Mouse (Mus musculus) urinary bladder, adult 2 months (tissue): Measurements from ENCODE around the gene Etfdh. TPM values are rescaled to one million over a fixed set of nuclear protein-coding genes. Genes with fewer than 3 reads are reported as not detected.
A peak's percentile ranks its signal among the peaks of the same experiment; 100 is the strongest.

ENCODE experiments used
- DNase-seq: peaks from one replicate; pipeline ENCODE4 v3.0.0; 2022; ENCODE audit warnings: low spot score
- polyA plus RNA-seq: library from polyadenylated mRNA; depleted of rRNA; stranded (reverse); fragments of >200 nt; gene quantifications from 2 replicates; pipeline ENCODE4 v1.2.3, GENCODE M21; 2012; rRNA removed

The Etfdh gene
- polyA plus RNA-seq = 32.6 and 34.3 TPM in 2 replicates

DNA sequence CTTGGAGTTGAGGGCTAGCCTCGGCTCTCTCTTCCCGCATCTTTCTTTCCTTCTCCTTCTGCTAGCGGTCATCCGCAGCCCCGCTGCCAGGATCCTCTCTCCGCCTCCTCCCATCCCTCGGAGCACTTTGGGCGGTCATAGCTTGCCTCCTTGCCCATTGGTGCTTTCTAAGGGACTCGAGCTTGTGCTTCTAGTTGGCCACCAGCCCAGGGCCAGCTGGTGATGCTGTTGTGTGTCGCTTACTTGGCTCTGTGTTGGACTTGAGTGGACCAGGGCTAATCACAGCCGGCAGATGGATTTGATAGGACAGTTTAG is at the start of gene Etfdh:
TSS of gene Etfdh (minus strand) at position 85 of the 315 bp plus-strand sequence.
- DNase-seq = no peak

DNA sequence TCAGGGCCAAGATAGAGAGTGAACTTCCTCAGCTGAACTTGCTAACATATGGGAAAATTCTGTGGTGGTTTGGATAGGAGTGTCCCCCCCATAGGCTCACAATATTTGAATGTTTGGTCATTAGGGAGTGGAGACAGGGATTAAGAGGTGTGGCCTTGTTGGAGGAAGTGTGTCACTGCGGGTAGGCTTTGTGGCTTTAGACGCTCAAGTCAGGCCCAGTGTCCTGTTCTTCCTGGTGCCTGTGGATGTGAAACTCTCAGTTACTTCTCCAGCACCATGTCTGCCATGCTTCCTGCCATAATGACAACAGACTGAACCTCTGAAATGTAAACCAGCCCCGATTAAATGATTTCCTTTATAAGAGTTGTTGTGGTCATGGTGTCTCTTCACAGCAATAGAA is 47.1 kb upstream of the Etfdh start:
- no peak for DNase-seq

GRCm38 (mm10) chr3:79674641-79675040 is 45.3 kb upstream of the Etfdh start:
- no peak for DNase-seq

- no peak for DNase-seq
Observed at GRCm38 (mm10) chr3:79673082-79673481, 43.8 kb upstream of the Etfdh start.

DNA sequence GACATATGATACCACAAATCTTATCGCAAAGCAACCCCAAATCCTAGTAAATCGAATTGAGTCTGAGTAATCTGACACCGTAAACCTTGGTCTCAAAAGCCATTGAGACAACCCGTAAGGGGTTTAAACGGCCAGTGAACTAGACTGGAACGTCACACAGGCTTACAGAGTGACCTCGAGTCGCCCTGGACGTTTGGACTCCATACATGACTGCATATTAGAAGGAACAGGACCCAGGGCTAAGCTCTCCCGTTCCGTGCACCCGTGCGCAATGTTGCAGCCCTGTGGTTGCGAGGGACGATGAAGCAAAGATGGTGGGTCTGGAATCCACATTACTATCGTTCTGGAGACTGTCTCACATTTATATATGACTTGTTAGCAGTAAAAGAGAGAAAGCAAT is 42.9 kb upstream of the Etfdh start:
- DNase-seq = no peak

- no peak for DNase-seq
Observed at GRCm38 (mm10) chr3:79670556-79670955, 41.3 kb upstream of the Etfdh start.

- no peak for DNase-seq
Observed at GRCm38 (mm10) chr3:79664787-79665408, 35.6 kb upstream of the Etfdh start.

DNA sequence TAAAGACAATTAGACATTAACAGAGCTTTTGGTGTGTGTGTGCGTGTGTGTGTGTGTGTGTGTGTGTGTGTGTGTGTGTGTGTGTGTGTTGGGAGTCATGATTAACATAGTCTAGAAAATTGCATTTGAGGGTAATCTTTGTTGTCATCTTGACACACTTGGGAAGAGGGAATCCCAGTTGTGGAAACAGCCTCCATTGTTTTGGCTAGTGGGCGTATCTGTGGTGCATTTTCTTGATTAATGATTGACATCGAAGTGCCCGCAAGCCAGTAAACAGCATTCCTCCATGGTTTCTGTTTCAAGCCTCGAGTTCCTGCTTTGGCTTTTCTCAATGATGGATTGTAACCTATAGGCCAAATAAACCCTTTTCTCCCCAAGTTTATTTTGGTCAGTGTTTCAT is 27.4 kb upstream of the Etfdh start:
- no peak for DNase-seq

- no peak for DNase-seq
Observed at GRCm38 (mm10) chr3:79652129-79652528, 22.8 kb upstream of the Etfdh start.

DNA sequence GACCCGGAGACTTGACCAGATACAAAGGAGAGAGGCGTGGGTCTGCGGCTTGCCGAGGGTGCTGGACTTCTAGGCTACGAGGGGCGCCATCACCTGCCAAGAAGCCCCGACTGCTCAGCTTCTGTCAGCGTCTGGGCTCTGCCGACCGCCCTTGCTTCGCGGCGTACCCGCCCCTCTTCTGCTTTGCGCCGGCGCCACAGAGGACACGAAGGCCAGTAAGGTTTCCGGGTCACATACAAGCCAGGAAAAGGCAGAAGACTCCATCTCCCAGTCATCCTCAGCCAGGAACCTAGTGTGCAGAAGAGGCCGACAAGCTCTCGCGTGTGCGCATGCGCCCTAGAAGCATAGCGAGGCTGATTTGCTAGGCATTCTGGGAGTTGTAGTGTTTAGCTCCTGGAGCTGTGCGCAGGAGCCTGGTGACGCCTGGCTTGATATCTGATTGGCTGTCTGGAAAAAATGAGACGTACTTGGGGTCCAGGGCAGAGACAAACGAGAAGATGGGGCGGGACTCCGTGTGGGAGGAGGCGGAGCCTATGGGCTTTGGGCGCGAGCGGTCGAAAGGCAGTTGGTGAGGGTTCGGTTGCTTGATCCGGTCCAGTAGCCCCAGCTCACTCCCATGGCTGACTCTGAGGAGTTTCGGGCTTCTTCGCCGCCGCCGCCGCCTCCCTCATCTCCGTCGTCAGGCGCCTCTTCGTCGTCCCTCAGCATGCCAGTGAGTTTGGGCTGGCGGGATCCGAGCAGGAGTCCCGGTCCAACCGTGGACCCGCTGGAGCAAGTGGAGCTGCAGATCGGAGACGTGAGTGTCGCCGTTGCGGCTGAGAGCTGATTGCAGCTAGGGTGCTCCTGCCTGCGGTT is 512 bp downstream of the Etfdh start, which contains the start of gene 4930579G24Rik:
TSS of gene 4930579G24Rik (plus strand) at position 519 of the 855 bp plus-strand sequence.
- peak; percentile 80 for DNase-seq

DNA sequence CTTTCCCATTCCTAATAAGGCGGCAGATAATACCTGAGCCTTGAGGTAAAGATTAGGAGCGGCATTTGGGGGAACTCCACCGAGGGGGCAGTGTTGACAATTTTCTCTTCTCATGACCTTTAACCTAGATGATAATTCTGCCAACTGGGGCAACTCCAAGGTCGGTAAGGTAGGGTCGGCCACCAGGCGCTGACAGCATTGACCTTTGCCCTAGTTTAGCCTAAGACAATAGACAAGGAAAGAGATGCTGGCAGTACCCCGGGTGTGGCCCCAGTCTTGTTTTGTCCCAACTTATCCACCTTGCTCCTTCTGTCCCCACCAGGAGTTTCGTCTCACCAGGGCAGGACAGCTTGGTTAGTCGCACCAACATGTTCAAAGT is 1.1 kb downstream of the Etfdh start:
- DNase-seq = no peak

DNA sequence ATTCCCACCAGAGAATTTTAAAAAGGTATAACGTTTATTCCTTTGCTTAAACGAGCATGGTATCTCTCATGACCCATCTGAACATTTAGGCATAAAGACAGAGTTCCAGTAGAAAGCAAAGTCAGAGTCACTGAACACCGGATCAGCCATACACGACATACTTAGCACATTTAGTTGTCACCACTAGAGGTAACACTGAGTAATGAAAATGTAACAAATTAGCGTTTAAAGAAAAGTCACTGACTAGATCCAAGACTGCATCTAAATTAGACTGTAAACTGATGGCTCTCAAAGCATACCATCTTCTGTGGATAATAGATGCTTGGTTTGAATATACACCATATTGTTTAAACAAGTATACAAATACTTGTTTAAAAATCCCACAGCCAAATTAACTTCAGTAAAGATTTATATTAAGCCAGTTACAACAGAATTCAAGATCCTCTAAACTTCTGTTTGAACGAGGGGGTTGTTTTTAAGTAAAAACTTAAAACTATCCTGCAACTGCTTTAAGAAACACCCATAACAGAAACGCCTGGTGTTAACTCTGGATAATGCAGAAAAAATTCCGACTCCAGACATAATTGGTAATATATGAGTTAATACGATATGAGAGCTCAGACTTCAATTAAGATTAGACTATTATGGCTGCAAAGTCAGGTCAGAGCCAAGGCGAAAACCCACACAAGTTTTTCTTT is 1.7 kb downstream of the Etfdh start:
- no peak for DNase-seq

- DNase-seq = no peak
Observed at GRCm38 (mm10) chr3:79609886-79610285, 19.4 kb downstream of the Etfdh start.

DNA sequence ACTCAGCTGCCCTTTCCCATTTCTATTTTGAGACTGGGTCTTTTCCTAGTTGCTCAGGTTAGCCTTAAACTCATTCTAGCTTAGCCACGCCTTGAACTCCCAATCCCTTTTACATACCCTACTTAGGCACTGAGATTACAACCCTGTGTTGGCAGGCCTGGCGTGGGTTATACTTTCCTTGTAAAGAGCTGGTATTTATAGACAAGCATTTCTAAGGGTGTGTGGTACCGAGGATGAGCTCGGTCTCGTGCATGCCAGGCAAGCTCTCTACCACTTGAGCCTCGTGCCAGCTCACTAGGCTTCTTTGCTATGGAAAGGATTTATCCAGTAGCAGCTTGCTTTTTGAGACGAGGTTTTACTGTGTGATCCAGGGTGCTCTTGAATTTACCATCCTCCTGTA is 33.8 kb downstream of the Etfdh start:
- DNase-seq = no peak

- DNase-seq = no peak
Observed at GRCm38 (mm10) chr3:79591793-79592471, 37.4 kb downstream of the Etfdh start.

DNA sequence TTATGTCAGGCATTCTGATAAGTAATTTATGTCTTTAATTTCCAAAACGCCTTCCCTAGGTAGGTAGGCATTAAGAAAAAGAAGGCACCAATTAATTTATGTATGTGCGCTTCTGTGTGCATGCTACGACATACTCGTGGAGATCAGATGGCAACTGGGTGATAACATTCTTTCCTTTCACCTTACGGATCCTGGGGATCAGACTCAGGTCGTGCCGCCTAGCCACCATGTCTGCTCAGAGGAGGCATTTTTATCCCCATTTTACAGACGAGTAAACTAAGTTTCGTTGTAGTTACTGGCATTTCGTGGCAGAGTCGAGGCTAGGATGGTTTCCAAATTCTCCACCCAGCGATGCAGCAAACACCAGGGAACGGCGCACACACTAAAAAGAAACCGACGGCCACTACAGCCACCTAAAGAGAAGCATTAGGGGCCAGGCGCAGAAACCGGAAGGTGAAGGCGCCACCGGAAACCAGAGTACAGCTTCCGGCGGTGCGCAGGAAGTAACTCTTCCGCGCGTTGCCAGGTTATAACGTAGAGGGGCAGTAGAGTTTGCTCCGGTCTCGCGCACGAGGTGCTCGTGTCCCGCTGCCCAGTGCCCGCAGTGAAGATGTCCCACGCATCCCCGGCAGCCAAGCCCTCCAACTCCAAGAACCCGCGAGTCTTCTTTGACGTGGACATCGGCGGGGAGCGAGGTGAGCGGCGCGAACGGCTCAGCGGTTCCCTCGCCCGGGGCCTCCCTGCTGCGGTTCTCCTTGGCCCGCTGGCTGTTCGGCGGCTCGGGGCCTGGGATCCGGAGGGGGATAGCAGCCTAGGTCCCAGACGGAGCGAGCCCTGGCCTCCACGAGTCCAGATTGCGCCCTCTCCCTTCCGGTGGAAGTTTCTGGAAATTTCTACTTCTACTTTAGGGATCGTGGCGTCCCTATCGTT is 38.2 kb downstream of the Etfdh start, which contains the start of gene Ppid:
TSS of gene Ppid (plus strand) at position 480 of the 930 bp plus-strand sequence.
- DNase-seq = peak; percentile 58

DNA sequence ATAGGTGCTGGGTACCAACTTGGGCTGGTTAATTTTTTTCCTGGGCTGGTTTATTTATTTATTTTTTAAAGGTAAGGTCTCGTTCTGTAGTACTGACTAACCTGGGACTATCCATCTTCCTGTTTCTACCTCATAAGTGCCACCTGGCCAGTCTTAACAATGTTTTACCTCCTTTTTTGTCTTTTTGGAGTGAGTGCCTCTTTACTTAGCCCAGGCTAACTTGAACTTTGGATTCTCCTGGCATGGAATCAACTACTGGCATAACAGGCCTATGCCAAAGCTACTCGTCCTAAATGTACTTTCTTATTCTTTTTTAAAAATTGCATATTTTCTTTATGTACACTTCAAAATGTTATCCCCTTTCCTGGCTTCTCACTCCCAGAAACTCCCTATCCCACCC is 39.6 kb downstream of the Etfdh start:
- DNase-seq = no peak

DNA sequence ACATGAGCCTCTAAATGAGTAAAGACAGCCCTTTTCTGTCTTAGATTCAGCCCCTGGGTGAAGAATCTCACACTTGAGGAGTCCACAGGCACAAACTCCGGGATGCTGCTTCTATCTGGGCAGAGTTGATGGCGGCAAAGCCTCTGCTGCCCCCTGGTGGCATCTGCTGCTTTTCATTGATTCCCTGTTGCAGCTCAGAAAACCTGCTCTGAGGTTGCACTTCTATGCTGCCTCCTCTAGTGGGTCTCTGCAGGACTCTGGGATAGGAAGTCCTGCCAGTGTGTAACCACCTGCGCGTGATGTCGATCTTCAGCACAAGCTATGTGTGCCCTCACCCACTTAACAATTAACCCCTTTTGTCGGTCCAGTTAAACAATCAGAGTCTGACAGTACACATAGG is 42.5 kb downstream of the Etfdh start:
- peak; percentile 75 for DNase-seq

GRCm38 (mm10) chr3:79579891-79580575 is 49.3 kb downstream of the Etfdh start:
- no peak for DNase-seq

DNA sequence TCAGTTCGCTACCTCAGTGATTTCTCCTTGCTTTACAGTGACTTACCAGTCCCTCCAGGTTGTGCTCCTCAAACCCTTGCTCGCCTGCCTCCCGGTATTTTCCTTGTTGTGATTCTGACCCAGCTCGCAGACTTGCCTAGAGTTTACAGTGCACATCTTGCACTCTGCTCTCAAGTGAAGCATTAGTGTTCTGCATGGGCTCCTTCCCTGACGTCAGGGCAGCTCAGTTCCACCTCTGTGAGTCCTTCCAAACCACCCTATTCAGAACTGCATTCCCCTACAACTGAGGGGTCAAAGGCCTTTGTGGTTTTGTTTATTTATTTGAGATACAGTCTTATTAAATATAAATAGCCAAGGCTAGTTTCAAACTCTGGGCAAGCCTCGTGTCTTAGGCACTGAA is 51.1 kb downstream of the Etfdh start:
- DNase-seq = no peak
